Mouse (Mus musculus): ENCODE measurements around the gene Nme7. TPM values are rescaled to one million over a fixed set of nuclear protein-coding genes. Genes with fewer than 3 reads are reported as not detected.

Nme7 gene
- polyA plus RNA-seq, 1 experiment from 2014 or later, result 29.9 TPM

DNA sequence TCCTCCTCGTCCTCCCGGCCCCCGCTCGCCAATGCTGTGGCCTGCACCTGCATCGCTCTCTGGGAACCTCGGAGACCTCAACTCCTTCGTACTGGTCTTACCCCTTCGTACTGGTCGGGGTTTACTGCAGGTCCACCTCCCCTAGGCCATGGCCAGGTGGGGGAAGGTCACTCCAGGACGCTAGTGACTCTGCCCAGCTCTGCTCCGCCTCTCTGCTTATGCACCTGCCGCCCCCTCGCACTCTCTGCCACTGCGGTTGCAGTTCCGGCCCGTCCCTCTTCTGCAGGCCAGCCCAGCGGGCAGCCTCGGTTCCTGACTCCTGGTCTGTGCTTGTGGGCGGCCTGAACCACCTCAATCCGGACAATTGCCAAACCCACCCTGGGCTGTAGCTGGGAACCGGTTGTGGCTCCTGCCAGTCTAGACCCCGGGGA lies 154.7 kb downstream of the Nme7 start:
- Histone ChIP-seq H3K9ac (ENCODE audit: low read length) (peak overlapping the region; percentile 73), H3K4me3 (ENCODE audit: low read depth, low read length) (peak overlapping the region; percentile 64), H3K4me2 (peak overlapping the region; percentile 78), H3K4me1 (ENCODE audit: control insufficient read depth, insufficient read depth, low read length) (peaks cover 29% of the 10 kb centered on the region), H3K27ac (ENCODE audit: low read depth, low read length) (peak overlapping the region; percentile 48), H3K36me3 (ENCODE audit: control insufficient read depth, insufficient read depth, low read length) (no peaks in the 10 kb centered on the region), H3K27me3 (ENCODE audit: control insufficient read depth, insufficient read depth, low read length) (peaks cover 6% of the 10 kb centered on the region; the same call in 1 of the 2 replicates), H3K9me3 (ENCODE audit: control insufficient read depth, low read length) (no peaks in the 10 kb centered on the region)
- no peak for DNase-seq (ENCODE audit: low spot score, missing footprints)
- no peak for ATAC-seq (ENCODE audit: low FRiP score)
- WGBS, result 2% methylated on average over 22 of the region's 22 CpGs

DNA sequence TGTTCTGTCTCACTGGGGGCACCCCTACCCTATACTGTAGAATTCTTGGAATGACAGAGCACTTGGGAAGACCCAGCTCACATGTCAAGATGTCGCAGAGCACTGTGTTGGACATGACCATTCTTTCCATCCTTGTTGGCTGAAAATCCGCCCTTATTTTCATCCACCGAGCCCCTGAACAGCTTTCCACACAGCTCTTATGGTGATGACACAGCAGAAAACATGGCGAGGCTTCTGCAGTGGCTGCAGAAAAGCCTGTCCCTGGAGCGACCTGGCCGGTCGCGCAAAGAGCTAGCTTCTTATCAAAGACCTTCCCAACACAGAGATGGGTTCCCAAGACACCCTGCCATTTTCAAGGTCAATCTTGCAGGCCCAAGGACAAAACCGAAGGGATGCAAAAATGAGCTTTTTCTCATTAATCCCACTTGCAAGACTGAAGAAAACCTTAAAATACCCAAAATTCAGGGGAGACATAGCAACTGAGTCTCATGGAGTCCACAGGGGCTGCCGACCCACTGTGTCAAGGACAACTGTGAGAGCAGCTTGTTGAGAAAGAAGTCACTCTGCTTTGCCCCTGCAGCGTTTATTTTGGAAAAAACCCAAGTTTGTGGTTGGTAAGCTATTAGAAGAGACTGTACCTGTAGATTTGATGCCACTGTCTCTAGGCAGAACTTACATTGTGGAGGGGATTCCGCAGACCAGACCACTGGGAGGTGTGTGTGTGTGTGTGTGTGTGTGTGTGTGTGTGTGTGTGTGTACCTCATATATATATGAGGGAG lies 155.4 kb downstream of the Nme7 start:
- H3K4me2 ChIP-seq, result peak overlapping the region; percentile 78; the same call in 1 of the 2 replicates
- H3K9ac ChIP-seq (ENCODE audit: low read length), result no peak overlapping the region

DNA sequence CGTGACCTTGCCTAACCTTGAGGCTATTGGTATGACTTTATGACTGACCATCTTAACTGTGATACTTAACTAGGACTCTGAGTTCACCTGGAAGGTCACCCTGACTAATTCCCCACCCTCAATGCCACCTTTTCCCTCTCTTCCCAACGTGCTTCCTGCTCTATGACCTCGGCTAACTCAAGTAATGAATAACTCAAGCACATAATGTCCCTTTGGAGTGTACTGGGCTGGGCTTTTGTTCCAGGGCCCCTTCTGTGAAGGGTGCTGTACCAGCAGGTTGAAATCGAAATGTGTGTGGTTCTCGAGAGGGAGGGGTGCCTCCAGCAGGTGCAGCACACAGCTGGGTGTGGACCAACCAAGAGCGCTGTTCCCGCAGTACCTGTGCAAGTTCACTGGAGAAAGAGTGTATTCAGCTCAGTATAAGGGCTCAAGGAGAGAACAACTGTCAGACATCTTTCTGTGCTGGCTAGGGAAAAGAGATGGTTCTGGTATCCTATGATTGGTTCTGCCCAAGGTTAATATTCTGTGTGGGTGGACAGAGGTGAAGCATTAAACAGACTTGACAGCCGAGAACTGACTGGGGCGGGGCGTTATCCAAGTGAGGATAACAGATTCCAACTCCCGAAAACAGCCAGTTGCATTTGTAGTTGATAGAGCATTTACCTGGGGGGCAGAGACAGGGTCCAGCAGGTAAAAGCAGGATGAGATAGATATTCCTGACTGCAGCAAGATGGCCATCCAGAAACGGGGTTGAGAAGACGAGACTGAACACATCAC lies 157.2 kb downstream of the Nme7 start:
- no peak overlapping the region for H3K4me3 ChIP-seq (ENCODE audit: low read depth, low read length)
- H3K9ac ChIP-seq (ENCODE audit: low read length), result no peak overlapping the region
- no peaks in the 10 kb centered on the region for H3K36me3 ChIP-seq (ENCODE audit: control insufficient read depth, insufficient read depth, low read length)
- WGBS, result 85% methylated on average over 13 of the region's 13 CpGs
- H3K4me1 ChIP-seq (ENCODE audit: control insufficient read depth, insufficient read depth, low read length), result peaks cover 15% of the 10 kb centered on the region
- H3K27ac ChIP-seq (ENCODE audit: low read depth, low read length), result no peak overlapping the region
- peaks cover 4% of the 10 kb centered on the region; the same call in 1 of the 2 replicates for H3K27me3 ChIP-seq (ENCODE audit: control insufficient read depth, insufficient read depth, low read length)
- H3K9me3 ChIP-seq (ENCODE audit: control insufficient read depth, low read length), result no peaks in the 10 kb centered on the region
- no peak for ATAC-seq (ENCODE audit: low FRiP score)
- H3K4me2 ChIP-seq, result no peak overlapping the region
- no peak for DNase-seq (ENCODE audit: low spot score, missing footprints)

More for the DNA sequence above, 155.4 kb downstream of the Nme7 start:
- peak; percentile 90 for DNase-seq (ENCODE audit: low spot score, missing footprints)
- WGBS, result 58% methylated on average over 12 of the region's 12 CpGs
- Histone ChIP-seq H3K27me3 (ENCODE audit: control insufficient read depth, insufficient read depth, low read length) (peaks cover 6% of the 10 kb centered on the region; the same call in 1 of the 2 replicates), H3K9me3 (ENCODE audit: control insufficient read depth, low read length) (no peaks in the 10 kb centered on the region), H3K4me1 (ENCODE audit: control insufficient read depth, insufficient read depth, low read length) (peaks cover 28% of the 10 kb centered on the region), H3K36me3 (ENCODE audit: control insufficient read depth, insufficient read depth, low read length) (no peaks in the 10 kb centered on the region), H3K4me3 (ENCODE audit: low read depth, low read length) (peak overlapping the region; percentile 64; the same call in 1 of the 2 replicates), H3K27ac (ENCODE audit: low read depth, low read length) (no peak overlapping the region)
- ATAC-seq (ENCODE audit: low FRiP score), result no peak; the same call in 1 of the 2 replicates

DNA sequence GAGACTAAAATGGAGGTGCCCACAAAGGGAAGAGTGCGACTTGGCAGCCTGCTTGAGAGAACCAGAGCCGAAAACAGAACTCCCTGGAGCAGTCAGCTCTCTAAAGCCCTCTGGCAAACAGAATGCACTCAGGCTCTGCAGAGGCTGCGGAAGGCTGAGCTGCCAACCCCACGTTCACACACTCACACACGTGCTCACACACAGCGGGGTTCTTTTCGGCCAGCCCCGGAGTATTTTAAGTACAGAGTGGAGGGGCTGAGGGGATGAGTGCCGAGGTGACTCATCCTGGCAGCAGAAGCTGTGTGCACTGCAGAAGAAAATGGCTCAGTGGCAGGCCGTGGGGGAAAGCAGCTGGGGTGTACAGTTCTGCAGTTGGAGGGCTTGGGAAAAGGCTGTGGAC lies 157.8 kb downstream of the Nme7 start:
- Histone ChIP-seq H3K4me1 (ENCODE audit: control insufficient read depth, insufficient read depth, low read length) (peaks cover 10% of the 10 kb centered on the region), H3K4me3 (ENCODE audit: low read depth, low read length) (no peak overlapping the region), H3K4me2 (no peak overlapping the region), H3K27ac (ENCODE audit: low read depth, low read length) (no peak overlapping the region), H3K27me3 (ENCODE audit: control insufficient read depth, insufficient read depth, low read length) (peaks cover 4% of the 10 kb centered on the region; the same call in 1 of the 2 replicates), H3K9me3 (ENCODE audit: control insufficient read depth, low read length) (no peaks in the 10 kb centered on the region), H3K9ac (ENCODE audit: low read length) (no peak overlapping the region), H3K36me3 (ENCODE audit: control insufficient read depth, insufficient read depth, low read length) (no peaks in the 10 kb centered on the region)
- no peak for ATAC-seq (ENCODE audit: low FRiP score)
- WGBS, result 44% methylated on average over 10 of the region's 10 CpGs
- no peak for DNase-seq (ENCODE audit: low spot score, missing footprints)

DNA sequence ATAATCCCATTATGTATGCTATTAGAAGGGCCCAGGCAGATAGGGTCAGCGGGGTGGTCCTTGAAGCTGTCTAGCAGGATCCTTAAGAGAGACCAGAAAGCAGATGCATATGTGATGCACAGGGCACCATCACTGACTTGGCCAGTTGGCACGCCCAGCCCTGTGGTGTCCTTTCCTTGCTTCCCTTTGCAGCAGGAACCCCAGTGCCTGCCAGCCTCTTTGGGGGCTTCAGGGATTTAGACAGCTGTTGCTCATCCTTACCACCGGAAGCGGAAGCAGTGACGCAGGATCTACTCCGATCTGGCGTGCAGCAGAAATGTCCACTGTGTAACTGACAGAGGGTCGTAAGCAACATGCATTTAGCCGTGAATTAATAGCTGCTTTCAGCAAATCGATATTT lies 163.5 kb downstream of the Nme7 start:
- no peaks in the 10 kb centered on the region for H3K9me3 ChIP-seq (ENCODE audit: control insufficient read depth, low read length)
- no peaks in the 10 kb centered on the region for H3K36me3 ChIP-seq (ENCODE audit: control insufficient read depth, insufficient read depth, low read length)
- no peak overlapping the region for H3K9ac ChIP-seq (ENCODE audit: low read length)
- no peaks in the 10 kb centered on the region for H3K27me3 ChIP-seq (ENCODE audit: control insufficient read depth, insufficient read depth, low read length)
- H3K27ac ChIP-seq (ENCODE audit: low read depth, low read length), result no peak overlapping the region
- WGBS, result 90% methylated on average over 10 of the region's 10 CpGs
- no peaks in the 10 kb centered on the region for H3K4me1 ChIP-seq (ENCODE audit: control insufficient read depth, insufficient read depth, low read length)
- H3K4me3 ChIP-seq (ENCODE audit: low read depth, low read length), result no peak overlapping the region
- DNase-seq (ENCODE audit: low spot score, missing footprints) (no peak), ATAC-seq (ENCODE audit: low FRiP score) (no peak)
- H3K4me2 ChIP-seq, result no peak overlapping the region

DNA sequence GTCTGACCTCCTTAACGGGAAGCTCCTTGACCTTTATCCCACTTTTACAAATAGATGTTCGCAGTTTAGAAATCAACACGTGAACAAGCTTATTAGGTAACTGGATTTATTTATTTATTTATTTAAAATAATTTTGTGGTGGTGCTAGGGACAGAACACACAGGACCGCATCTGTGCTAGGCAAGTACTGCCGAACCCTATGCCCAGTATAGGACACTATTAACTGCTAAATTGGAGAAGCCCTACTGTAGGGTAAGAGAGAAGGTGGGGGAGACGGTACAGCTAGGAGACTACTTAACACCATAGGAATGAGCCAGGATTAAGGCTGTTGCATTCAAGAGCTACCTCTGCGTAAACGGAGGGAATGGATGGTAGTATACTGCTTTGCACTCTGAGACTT lies 164.4 kb downstream of the Nme7 start:
- ATAC-seq (ENCODE audit: low FRiP score), result no peak

DNA sequence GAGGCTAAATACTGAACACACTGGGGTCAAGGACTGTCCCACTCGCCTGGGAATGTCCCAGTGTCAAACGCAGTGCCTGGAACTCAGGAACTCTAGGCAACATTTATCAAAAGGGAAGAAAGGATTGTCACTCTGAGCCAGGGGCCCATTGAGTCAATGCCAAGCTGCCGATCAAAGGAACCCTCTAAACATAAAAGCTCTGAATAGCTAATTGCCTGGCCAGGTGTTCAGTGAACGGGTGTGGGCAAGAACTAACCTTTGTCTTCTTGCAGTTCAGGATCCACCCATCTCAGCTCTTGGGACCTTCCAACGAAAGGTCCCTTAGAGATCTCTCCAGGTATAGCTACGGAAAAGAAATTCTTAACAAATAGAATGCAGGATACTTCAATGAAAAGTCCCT lies 167.1 kb downstream of the Nme7 start:
- no peak overlapping the region for H3K4me3 ChIP-seq (ENCODE audit: low read depth, low read length)
- H3K4me1 ChIP-seq (ENCODE audit: control insufficient read depth, insufficient read depth, low read length), result no peaks in the 10 kb centered on the region
- H3K9ac ChIP-seq (ENCODE audit: low read length), result no peak overlapping the region
- DNase-seq (ENCODE audit: low spot score, missing footprints) (no peak), ATAC-seq (ENCODE audit: low FRiP score) (no peak)
- H3K4me2 ChIP-seq, result no peak overlapping the region
- no peaks in the 10 kb centered on the region for H3K9me3 ChIP-seq (ENCODE audit: control insufficient read depth, low read length)
- H3K36me3 ChIP-seq (ENCODE audit: control insufficient read depth, insufficient read depth, low read length), result no peaks in the 10 kb centered on the region
- H3K27ac ChIP-seq (ENCODE audit: low read depth, low read length), result no peak overlapping the region
- 70% methylated on average over 6 of the region's 6 CpGs for WGBS
- H3K27me3 ChIP-seq (ENCODE audit: control insufficient read depth, insufficient read depth, low read length), result no peaks in the 10 kb centered on the region

More for the DNA sequence above, 164.4 kb downstream of the Nme7 start:
- no peak for DNase-seq (ENCODE audit: low spot score, missing footprints)
- Histone ChIP-seq H3K36me3 (ENCODE audit: control insufficient read depth, insufficient read depth, low read length) (no peaks in the 10 kb centered on the region), H3K9ac (ENCODE audit: low read length) (no peak overlapping the region), H3K4me2 (no peak overlapping the region), H3K27ac (ENCODE audit: low read depth, low read length) (no peak overlapping the region), H3K27me3 (ENCODE audit: control insufficient read depth, insufficient read depth, low read length) (no peaks in the 10 kb centered on the region), H3K4me1 (ENCODE audit: control insufficient read depth, insufficient read depth, low read length) (no peaks in the 10 kb centered on the region), H3K9me3 (ENCODE audit: control insufficient read depth, low read length) (no peaks in the 10 kb centered on the region), H3K4me3 (ENCODE audit: low read depth, low read length) (no peak overlapping the region)
- WGBS, result 90% methylated on average over 8 of the region's 8 CpGs

DNA sequence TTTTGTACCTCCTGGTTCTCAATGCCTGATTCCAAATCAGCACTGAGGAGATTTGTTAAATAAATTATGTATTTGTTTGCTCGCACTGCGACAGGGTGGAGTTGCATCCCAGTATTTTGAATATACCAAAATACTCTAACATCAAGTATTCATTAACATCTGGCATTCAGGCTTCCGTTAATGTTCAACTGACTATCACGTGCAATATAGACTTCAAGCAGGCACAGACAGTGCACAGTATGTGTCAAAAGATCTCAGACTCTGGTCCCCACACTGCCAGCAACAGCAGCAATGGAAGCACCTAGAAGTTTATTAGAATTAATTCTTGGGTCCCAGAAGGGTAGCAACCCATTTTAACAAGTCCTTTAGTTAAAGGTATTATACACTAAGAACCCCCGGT lies 167.7 kb downstream of the Nme7 start:
- DNase-seq (ENCODE audit: low spot score, missing footprints) (no peak), ATAC-seq (ENCODE audit: low FRiP score) (no peak)
- Histone ChIP-seq H3K4me2 (no peak overlapping the region), H3K9me3 (ENCODE audit: control insufficient read depth, low read length) (no peaks in the 10 kb centered on the region), H3K27ac (ENCODE audit: low read depth, low read length) (no peak overlapping the region), H3K27me3 (ENCODE audit: control insufficient read depth, insufficient read depth, low read length) (no peaks in the 10 kb centered on the region), H3K4me3 (ENCODE audit: low read depth, low read length) (no peak overlapping the region), H3K36me3 (ENCODE audit: control insufficient read depth, insufficient read depth, low read length) (no peaks in the 10 kb centered on the region), H3K4me1 (ENCODE audit: control insufficient read depth, insufficient read depth, low read length) (no peaks in the 10 kb centered on the region), H3K9ac (ENCODE audit: low read length) (no peak overlapping the region)
- 97% methylated on average over 5 of the region's 5 CpGs for WGBS

DNA sequence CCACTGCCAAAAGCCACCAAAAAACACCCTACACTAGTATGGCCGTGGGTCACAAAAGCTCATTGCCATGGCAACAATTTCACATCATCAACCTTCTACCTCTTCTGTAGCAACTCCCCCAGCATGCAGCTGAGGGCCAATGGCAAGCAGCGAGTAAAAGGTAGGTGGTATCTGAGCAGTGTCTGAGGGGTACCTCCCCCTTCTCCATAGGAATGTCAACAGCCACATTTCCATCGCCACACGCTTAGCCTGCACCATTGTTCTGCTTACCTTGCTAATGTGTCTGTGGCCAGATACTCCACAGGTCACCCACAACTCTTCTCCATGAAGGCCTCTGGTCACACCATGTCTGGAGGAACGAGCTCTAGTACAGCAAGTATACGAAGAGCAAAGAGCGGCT lies 169.5 kb downstream of the Nme7 start:
- Histone ChIP-seq H3K36me3 (ENCODE audit: control insufficient read depth, insufficient read depth, low read length) (no peaks in the 10 kb centered on the region), H3K27me3 (ENCODE audit: control insufficient read depth, insufficient read depth, low read length) (no peaks in the 10 kb centered on the region), H3K27ac (ENCODE audit: low read depth, low read length) (no peak overlapping the region), H3K4me2 (no peak overlapping the region), H3K9me3 (ENCODE audit: control insufficient read depth, low read length) (no peaks in the 10 kb centered on the region), H3K9ac (ENCODE audit: low read length) (no peak overlapping the region), H3K4me3 (ENCODE audit: low read depth, low read length) (no peak overlapping the region), H3K4me1 (ENCODE audit: control insufficient read depth, insufficient read depth, low read length) (no peaks in the 10 kb centered on the region)
- WGBS, result 91% methylated on average over 7 of the region's 7 CpGs
- ATAC-seq (ENCODE audit: low FRiP score), result no peak
- DNase-seq (ENCODE audit: low spot score, missing footprints), result no peak
